Mouse (Mus musculus) liver (tissue): ENCODE data around the gene Ccdc154.

Source experiments
- DNase-seq: peaks from one replicate; pipeline ENCODE4 v3.0.0-alpha.2; 2020; ENCODE audit warnings: mixed read lengths

The Ccdc154 gene

DNA sequence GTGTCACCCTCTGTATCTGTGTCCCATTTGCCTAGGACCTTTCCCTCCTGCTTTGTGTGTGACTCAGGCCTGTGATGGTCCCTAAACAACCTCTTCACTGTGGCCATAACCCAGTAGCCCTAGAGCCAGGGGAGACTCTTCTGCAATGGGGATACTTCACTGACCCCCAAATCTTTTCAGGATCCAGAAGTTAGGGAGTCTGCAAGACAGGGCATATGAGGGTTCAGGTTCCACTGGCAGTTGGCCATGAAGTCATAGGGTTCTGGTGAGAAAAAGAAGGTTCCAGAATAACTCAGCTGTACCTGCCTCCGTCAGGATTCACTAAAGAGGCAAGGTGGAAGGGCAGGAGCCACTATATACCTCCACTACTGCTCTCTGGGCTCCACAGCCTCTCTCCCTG lies at the start of gene Ccdc154:
Gene Ccdc154 (plus strand): TSS at position 301 of the 400 bp plus-strand sequence.
- no peak for DNase-seq

GRCm38 (mm10) chr17:25114908-25115645 lies 47.2 kb upstream of the Ccdc154 start:
- peak; percentile 68 for DNase-seq

GRCm38 (mm10) chr17:25115664-25116432 lies 46.4 kb upstream of the Ccdc154 start, which contains the start of gene Telo2:
Gene Telo2, minus strand, starts transcription at chr17:25115967.
- DNase-seq, result peak; percentile 97

DNA sequence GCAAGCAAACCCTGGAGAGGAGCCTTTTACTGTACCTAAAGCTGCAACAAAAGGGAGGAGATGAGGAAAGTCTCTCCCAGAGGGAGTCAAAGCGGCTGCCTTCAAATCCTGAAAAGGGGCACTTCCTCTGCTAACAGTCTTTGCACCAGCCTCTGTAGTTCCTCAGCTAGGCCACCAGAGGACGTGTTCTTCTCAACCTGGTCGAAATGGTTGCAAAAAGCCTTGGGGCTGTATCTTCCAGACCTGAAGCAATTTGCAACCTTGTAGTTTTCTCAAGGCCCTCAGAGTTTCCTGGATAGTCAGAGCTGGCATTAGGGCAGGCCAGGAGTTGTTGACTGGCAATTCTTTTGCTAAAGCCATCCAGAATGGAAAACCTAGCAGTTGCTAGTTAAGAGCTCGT lies 45.0 kb upstream of the Ccdc154 start:
- no peak for DNase-seq

GRCm38 (mm10) chr17:25120406-25120805 lies 41.9 kb upstream of the Ccdc154 start, which contains the start of gene Ptx4:
Gene Ptx4, plus strand, starts transcription at chr17:25120760.
- DNase-seq, result no peak

DNA sequence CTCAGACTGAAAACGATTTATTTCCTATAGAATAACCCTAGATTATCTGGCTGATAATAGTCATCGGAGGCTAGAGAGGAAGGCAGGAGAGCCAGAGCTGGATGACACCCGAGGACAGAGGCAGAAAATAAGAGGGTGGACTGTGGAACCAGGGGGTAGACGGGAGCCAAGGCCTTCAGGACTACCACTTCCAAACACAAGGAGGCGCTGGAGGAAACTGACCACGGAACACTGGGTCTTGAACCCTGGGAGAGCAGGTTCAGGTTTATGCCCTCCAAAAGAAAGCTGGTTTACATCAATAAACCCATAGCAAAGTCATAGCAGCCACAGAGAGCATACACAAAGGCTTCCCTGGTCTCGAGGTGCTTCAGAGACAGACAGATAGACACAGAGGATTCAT lies 38.3 kb upstream of the Ccdc154 start:
- peak; percentile 40 for DNase-seq

GRCm38 (mm10) chr17:25125442-25126060 lies 36.7 kb upstream of the Ccdc154 start:
- DNase-seq, result peak; percentile 62

- peak; percentile 81 for DNase-seq
Observed at GRCm38 (mm10) chr17:25127079-25127478, 35.2 kb upstream of the Ccdc154 start.

GRCm38 (mm10) chr17:25127681-25128080 lies 34.6 kb upstream of the Ccdc154 start:
- peak; percentile 64 for DNase-seq

DNA sequence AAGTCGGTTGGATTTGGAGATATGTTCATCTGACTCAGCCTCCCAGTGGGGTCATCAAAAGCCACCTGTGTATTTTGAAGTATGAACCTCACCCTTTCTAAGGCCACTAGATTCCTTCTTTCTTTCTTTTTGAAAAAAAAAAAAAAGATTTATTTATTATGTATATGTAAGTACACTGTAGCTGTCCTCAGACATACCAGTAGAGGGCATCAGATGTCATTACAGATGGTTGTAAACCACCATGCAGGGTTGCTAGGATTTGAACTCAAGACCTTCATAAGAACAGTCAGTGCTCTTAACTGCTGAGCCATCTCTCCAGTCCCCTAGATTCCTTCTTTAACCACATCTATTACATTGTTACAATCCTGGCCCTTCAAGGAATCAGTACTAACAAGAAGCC lies 32.2 kb upstream of the Ccdc154 start:
- no peak for DNase-seq

GRCm38 (mm10) chr17:25133275-25133698 lies 29.0 kb upstream of the Ccdc154 start, which contains the start of gene Clcn7:
Gene Clcn7, plus strand, starts transcription at chr17:25133391.
- DNase-seq, result peak; percentile 92

DNA sequence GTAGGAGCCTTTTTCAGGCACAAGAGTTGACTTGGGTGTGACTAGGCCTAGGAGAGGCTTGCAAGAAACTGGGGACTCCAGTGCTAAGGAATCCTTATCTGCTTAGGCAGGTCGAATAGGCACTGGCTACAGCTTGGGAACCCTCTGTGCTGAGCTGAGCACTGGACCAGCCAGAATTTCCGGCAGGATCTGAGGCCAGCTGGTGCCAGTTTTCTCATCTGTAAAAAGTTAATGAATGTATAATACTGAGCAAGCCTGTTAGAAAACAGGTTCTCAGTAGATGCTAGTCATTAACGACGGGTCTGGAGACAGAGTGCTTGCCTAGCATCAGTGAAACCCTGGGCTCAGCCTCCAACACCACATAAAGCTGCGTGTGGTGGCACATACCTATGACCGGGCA lies 26.6 kb upstream of the Ccdc154 start:
- DNase-seq, result no peak

GRCm38 (mm10) chr17:25138803-25139202 lies 23.5 kb upstream of the Ccdc154 start:
- no peak for DNase-seq

- no peak for DNase-seq
Observed at GRCm38 (mm10) chr17:25139960-25140359, 22.3 kb upstream of the Ccdc154 start.

DNA sequence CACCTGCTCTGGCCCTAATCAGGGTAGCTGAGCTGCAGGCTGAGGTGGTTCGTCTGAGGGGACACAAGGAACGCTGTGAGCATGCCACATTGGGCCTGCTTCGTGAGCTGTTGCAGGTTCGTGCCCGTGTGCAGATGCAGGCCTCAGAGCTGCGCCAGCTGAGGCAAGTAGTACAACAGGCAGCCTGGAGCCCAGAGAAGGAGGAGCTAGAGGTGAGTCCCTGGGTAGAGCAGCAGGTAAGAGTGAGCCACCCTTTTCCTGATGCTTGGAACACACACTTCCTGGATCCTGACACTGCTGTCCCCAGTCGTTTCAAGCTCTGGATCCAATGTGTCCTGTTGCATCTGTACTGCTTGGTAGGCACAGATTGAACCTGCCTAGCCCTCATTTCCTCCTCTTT lies 1.1 kb downstream of the Ccdc154 start:
- DNase-seq, result no peak

DNA sequence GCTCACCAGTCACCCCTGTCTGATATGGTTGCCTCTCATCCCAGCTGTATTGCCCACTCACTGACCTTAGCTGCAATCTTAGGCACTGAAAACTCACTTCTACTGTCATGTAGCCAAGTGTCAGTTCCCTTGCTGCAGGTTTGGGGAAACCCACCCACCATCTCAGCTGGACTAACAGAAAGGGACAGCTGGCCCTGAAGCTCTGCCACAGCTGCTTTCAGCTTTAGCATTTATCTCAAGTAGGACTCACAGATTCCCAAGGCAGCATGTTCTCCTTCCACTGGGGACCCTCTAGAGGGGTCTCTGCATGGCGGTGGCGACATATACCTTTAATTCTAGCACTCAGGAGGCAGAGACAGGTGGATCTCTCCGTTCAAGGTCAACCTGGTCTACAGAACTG lies 2.5 kb downstream of the Ccdc154 start:
- DNase-seq, result no peak

DNA sequence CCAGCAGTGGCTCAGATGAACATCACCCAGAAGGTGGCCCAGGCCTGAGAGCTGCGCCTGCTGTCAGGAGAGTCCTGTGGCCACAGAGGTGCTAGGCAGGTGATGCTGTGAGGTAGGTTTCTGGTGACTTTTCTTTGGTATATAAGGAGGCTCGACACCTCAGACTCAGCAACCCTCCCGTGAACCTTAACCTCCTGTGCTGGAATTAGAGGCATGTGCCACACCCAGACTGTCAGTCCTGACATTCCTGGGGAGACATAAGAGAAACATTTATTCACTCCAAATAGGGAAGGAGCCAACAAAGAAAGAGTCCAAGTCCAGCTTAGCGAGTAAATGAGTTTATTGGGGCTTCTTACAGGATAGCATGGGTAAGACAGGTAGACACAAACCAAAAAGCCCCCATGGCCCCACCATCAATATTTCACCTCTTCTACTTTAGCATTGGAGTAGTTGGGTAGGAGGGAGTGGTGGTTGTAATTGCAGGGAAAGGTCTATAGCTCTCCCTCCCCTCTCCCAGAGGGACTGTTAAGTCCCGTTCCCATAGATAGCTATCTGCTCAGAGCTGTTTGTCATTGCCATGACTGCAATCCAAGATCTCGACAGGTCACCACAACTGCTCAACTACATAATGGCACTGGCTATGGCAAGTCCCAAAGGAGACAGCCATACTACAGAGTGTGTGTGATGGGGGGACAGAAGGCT lies 3.9 kb downstream of the Ccdc154 start:
- no peak for DNase-seq

DNA sequence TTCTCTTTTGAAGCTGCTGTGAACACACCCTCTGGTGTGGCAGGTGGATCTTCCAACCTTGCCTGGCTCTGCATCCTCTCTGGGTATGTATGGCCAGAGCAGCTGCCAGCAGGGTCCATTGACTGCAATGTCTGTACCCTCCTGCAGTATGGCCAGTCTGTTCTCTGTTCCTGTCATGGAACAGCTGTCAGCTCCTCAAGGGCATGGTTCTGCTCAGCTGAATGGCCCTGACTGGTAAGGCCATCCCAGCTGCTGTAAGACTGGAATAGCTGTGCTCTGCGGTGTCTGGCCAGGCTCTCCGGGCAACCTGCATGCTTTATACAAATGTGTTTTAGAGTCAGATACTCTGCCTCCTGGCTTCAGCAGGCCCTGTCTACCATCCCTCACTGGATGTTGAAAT lies 7.4 kb downstream of the Ccdc154 start:
- no peak for DNase-seq

DNA sequence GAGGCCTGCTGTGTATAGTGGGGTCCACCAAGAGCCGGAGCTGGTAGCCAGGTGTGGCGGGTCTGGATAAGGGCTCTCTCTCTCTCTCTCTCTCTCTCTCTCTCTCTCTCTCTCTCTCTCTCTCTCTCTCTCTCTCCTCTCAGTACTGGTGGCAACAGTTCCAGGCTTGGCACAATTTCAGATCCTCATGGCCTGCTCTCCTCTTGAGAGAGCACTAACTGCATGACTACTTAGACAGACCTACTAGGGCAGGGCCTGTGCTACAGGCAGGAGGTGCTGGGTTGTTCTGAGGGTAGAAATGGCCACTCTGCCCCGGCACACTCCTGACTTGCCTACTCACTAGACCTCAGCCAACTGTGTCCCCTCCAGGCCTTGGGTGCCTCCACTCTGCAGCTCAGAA lies 10.3 kb downstream of the Ccdc154 start:
- DNase-seq, result no peak

DNA sequence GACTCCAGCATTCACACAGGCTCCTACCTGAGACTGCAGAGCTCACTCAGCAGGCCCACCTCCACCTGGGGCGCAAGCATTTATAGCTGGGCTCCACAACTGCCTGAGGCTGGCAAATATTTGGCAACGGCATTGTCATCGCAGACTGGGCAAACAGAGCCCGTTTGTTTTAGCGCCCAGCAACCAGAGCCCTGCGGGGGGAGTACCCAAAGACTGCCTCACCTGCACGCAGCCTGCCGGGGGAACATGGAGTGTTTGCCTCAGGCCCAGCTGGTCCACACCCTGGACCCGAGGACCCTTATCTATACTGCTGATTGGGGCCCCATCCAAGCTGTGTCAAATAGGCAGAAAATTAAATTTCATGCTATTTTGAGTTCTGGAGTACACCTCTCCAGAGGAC lies 13.2 kb downstream of the Ccdc154 start, which contains the start of gene Gm38655:
Gene Gm38655 (minus strand): TSS at position 61 of the 400 bp plus-strand sequence.
- no peak for DNase-seq

DNA sequence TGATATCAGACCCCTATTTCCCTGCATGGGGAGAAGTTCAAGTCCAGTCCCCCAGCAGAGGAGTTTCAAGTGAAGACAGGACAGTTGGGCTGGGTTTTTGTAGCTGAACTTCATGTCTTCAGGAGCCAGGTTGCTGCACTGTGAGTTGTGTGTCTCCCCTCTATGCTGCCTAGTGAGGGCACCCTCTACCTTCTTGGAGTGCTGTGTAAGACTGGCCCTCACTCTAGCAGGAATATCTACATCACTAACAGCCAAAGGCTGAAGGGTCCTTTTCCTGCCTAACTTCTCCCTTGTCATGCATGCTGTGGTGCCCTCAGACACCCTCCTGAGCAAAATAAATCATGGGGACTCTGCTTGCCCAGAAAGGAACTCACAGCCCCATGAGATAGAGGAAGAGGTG lies 21.0 kb downstream of the Ccdc154 start:
- no peak for DNase-seq

DNA sequence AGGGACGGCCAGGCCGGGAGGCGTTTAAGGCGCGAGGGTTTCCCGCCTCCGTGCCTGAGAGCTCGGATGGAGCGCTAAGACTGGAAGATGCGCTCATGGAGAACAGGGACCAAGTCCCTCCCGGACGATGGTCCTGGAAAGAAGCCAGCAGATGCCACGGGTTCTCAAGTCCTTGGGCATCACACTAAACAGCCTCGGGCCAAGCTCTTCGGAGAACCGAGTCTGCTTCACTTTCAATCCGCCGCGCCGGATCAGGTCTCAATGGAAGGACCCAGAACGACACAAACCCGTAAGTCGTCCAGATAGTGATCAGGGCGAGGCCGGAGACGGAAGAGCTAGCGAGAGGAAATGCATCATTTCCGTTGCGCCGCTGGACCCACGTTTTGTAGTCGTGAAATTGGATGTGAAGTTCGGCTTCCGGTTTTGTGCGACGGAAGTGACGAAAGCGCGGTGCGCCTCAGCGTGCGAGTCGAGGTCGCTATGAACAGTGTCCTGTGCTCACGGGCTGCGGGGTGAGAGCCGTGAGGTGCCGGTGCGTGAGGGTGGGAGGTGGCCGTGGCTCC lies 21.9 kb downstream of the Ccdc154 start, which contains the start of gene BC003965:
Gene BC003965 (plus strand): TSS at position 426 of the 563 bp plus-strand sequence.
- DNase-seq, result peak; percentile 94
